Mouse (Mus musculus): ENCODE data around the gene Gpr149. TPM values are rescaled to one million over a fixed set of nuclear protein-coding genes. Genes with fewer than 3 reads are reported as not detected.

Gpr149 gene
- total RNA-seq, 2 experiments from 2014 or later = 0.91 to 1.1 TPM

Other genes starting within 250 kb of the Gpr149 start
- 10 to 100 TPM; 59.7 to 62.4 TPM for gene Dhx36, start 98.1 kb downstream of the Gpr149 start, total RNA-seq (2021)

Data from layer of hippocampus, postnatal 10 days (tissue).